Mouse (Mus musculus): ENCODE data around the gene Rpl3. TPM values are rescaled to one million over a fixed set of nuclear protein-coding genes. Genes with fewer than 3 reads are reported as not detected.

The Rpl3 gene
- polyA plus RNA-seq (2015; fragmentation: Nextera tagmentation; extraction: Ambion mirVana), result 994 and 1,049 TPM in 2 replicates

- 2% methylated on average over 83 of the region's 86 CpGs for WGBS
- Histone ChIP-seq H3K4me1 (replicated peaks; ENCODE audit: control insufficient read depth, insufficient read depth, low read length) (0 out of 2 replicates have a peak, but pooled peaks cover 3% of the 10 kb centered on the region), H3K4me3 (ENCODE audit: low read length) (peak within 1 kb of the TSS; percentile 64), H3K9ac (ENCODE audit: low read length) (peak within 1 kb of the TSS; percentile 69), H3K27ac (ENCODE audit: low read length) (no peak within 1 kb of the TSS), H3K4me2 (ENCODE audit: low read depth, low read length) (peak within 1 kb of the TSS; percentile 80), H3K36me3 (ENCODE audit: control insufficient read depth, insufficient read depth, low read length) (no peaks in the 10 kb centered on the region), H3K9me3 (ENCODE audit: control insufficient read depth, low read length) (no peaks in the 10 kb centered on the region), H3K27me3 (ENCODE audit: control insufficient read depth, insufficient read depth, low read depth, low read length) (peaks cover 34% of the 10 kb centered on the region)
- peak; percentile 61 for ATAC-seq (ENCODE audit: low read depth)
Measured at GRCm38 (mm10) chr15:80091121-80091955, at the start of gene Rpl3, which contains the start of gene Syngr1. Rpl3 (minus strand) TSS chr15:80091868. Syngr1 (plus strand) TSS chr15:80091334.

- 83% methylated on average over 3 of the region's 3 CpGs for WGBS
Measured at GRCm38 (mm10) chr15:80140878-80141277, 49.2 kb upstream of the Rpl3 start.

GRCm38 (mm10) chr15:80140302-80140701, 48.6 kb upstream of the Rpl3 start:
- Histone ChIP-seq H3K36me3 (ENCODE audit: control insufficient read depth, insufficient read depth, low read length) (peaks cover 10% of the 10 kb centered on the region), H3K9ac (ENCODE audit: low read length) (no peak overlapping the region), H3K27me3 (ENCODE audit: control insufficient read depth, insufficient read depth, low read depth, low read length) (no peaks in the 10 kb centered on the region), H3K4me1 (replicated peaks; ENCODE audit: control insufficient read depth, insufficient read depth, low read length) (peaks cover 15% of the 10 kb centered on the region; the same call in 1 of the 2 replicates), H3K4me2 (ENCODE audit: low read depth, low read length) (no peak overlapping the region), H3K4me3 (ENCODE audit: low read length) (no peak overlapping the region), H3K27ac (ENCODE audit: low read length) (no peak overlapping the region), H3K9me3 (ENCODE audit: control insufficient read depth, low read length) (0 out of 2 replicates have a peak, but pooled peaks cover 2% of the 10 kb centered on the region)
- WGBS, result 71% methylated on average over 2 of the region's 2 CpGs
- no peak for ATAC-seq (ENCODE audit: low read depth)

More at GRCm38 (mm10) chr15:80140878-80141277, 49.2 kb upstream of the Rpl3 start:
- Histone ChIP-seq H3K36me3 (ENCODE audit: control insufficient read depth, insufficient read depth, low read length) (peaks cover 10% of the 10 kb centered on the region), H3K27ac (ENCODE audit: low read length) (no peak overlapping the region), H3K4me1 (replicated peaks; ENCODE audit: control insufficient read depth, insufficient read depth, low read length) (peaks cover 15% of the 10 kb centered on the region; the same call in 1 of the 2 replicates), H3K4me3 (ENCODE audit: low read length) (no peak overlapping the region), H3K9me3 (ENCODE audit: control insufficient read depth, low read length) (0 out of 2 replicates have a peak, but pooled peaks cover 2% of the 10 kb centered on the region), H3K9ac (ENCODE audit: low read length) (no peak overlapping the region), H3K27me3 (ENCODE audit: control insufficient read depth, insufficient read depth, low read depth, low read length) (no peaks in the 10 kb centered on the region), H3K4me2 (ENCODE audit: low read depth, low read length) (no peak overlapping the region)
- ATAC-seq (ENCODE audit: low read depth), result no peak

GRCm38 (mm10) chr15:80137945-80138791, 46.5 kb upstream of the Rpl3 start:
- Histone ChIP-seq H3K4me3 (ENCODE audit: low read length) (no peak overlapping the region), H3K27me3 (ENCODE audit: control insufficient read depth, insufficient read depth, low read depth, low read length) (no peaks in the 10 kb centered on the region), H3K4me2 (ENCODE audit: low read depth, low read length) (no peak overlapping the region), H3K9ac (ENCODE audit: low read length) (no peak overlapping the region), H3K27ac (ENCODE audit: low read length) (peak overlapping the region; percentile 21), H3K4me1 (replicated peaks; ENCODE audit: control insufficient read depth, insufficient read depth, low read length) (peaks cover 22% of the 10 kb centered on the region), H3K9me3 (ENCODE audit: control insufficient read depth, low read length) (0 out of 2 replicates have a peak, but pooled peaks cover 2% of the 10 kb centered on the region), H3K36me3 (ENCODE audit: control insufficient read depth, insufficient read depth, low read length) (peaks cover 10% of the 10 kb centered on the region)
- 48% methylated on average over 17 of the region's 17 CpGs for WGBS
- ATAC-seq (ENCODE audit: low read depth), result no peak

- no peak for ATAC-seq (ENCODE audit: low read depth)
- Histone ChIP-seq H3K9me3 (ENCODE audit: control insufficient read depth, low read length) (no peaks in the 10 kb centered on the region), H3K27ac (ENCODE audit: low read length) (no peak overlapping the region), H3K4me3 (ENCODE audit: low read length) (no peak overlapping the region), H3K36me3 (ENCODE audit: control insufficient read depth, insufficient read depth, low read length) (peaks cover 7% of the 10 kb centered on the region), H3K4me1 (replicated peaks; ENCODE audit: control insufficient read depth, insufficient read depth, low read length) (peaks cover 22% of the 10 kb centered on the region), H3K27me3 (ENCODE audit: control insufficient read depth, insufficient read depth, low read depth, low read length) (no peaks in the 10 kb centered on the region), H3K4me2 (ENCODE audit: low read depth, low read length) (no peak overlapping the region), H3K9ac (ENCODE audit: low read length) (no peak overlapping the region)
- 90% methylated on average over 3 of the region's 3 CpGs for WGBS
Measured at GRCm38 (mm10) chr15:80136645-80137044, 45.0 kb upstream of the Rpl3 start.

- H3K4me3 ChIP-seq (ENCODE audit: low read length), result no peak overlapping the region
- H3K27ac ChIP-seq (ENCODE audit: low read length), result no peak overlapping the region
- H3K9ac ChIP-seq (ENCODE audit: low read length), result no peak overlapping the region
- H3K27me3 ChIP-seq (ENCODE audit: control insufficient read depth, insufficient read depth, low read depth, low read length), result no peaks in the 10 kb centered on the region
- no peak overlapping the region for H3K4me2 ChIP-seq (ENCODE audit: low read depth, low read length)
- no peak for ATAC-seq (ENCODE audit: low read depth)
- no peaks in the 10 kb centered on the region for H3K9me3 ChIP-seq (ENCODE audit: control insufficient read depth, low read length)
- 95% methylated on average over 2 of the region's 2 CpGs for WGBS
- no peaks in the 10 kb centered on the region for H3K36me3 ChIP-seq (ENCODE audit: control insufficient read depth, insufficient read depth, low read length)
- peaks cover 22% of the 10 kb centered on the region for H3K4me1 ChIP-seq (replicated peaks; ENCODE audit: control insufficient read depth, insufficient read depth, low read length)
Measured at GRCm38 (mm10) chr15:80135499-80135898, 43.8 kb upstream of the Rpl3 start.

GRCm38 (mm10) chr15:80134450-80134847, 42.8 kb upstream of the Rpl3 start:
- Histone ChIP-seq H3K4me2 (ENCODE audit: low read depth, low read length) (peak overlapping the region; percentile 79), H3K4me3 (ENCODE audit: low read length) (peak overlapping the region; percentile 66), H3K9me3 (ENCODE audit: control insufficient read depth, low read length) (no peaks in the 10 kb centered on the region), H3K27ac (ENCODE audit: low read length) (peak overlapping the region; percentile 99; the same call in 1 of the 2 replicates), H3K27me3 (ENCODE audit: control insufficient read depth, insufficient read depth, low read depth, low read length) (no peaks in the 10 kb centered on the region), H3K4me1 (replicated peaks; ENCODE audit: control insufficient read depth, insufficient read depth, low read length) (peaks cover 22% of the 10 kb centered on the region), H3K9ac (ENCODE audit: low read length) (peak overlapping the region; percentile 84), H3K36me3 (ENCODE audit: control insufficient read depth, insufficient read depth, low read length) (no peaks in the 10 kb centered on the region)
- ATAC-seq (ENCODE audit: low read depth), result no peak
- WGBS, result 55% methylated on average over 9 of the region's 9 CpGs

- Histone ChIP-seq H3K27ac (ENCODE audit: low read length) (peak overlapping the region; percentile 99), H3K4me3 (ENCODE audit: low read length) (peak overlapping the region; percentile 66), H3K9ac (ENCODE audit: low read length) (peak overlapping the region; percentile 84), H3K36me3 (ENCODE audit: control insufficient read depth, insufficient read depth, low read length) (no peaks in the 10 kb centered on the region), H3K9me3 (ENCODE audit: control insufficient read depth, low read length) (no peaks in the 10 kb centered on the region), H3K27me3 (ENCODE audit: control insufficient read depth, insufficient read depth, low read depth, low read length) (no peaks in the 10 kb centered on the region), H3K4me2 (ENCODE audit: low read depth, low read length) (peak overlapping the region; percentile 79), H3K4me1 (replicated peaks; ENCODE audit: control insufficient read depth, insufficient read depth, low read length) (peaks cover 19% of the 10 kb centered on the region)
- ATAC-seq (ENCODE audit: low read depth), result peak; percentile 39
- 7% methylated on average over 14 of the region's 14 CpGs for WGBS
Measured at GRCm38 (mm10) chr15:80133682-80134449, 42.2 kb upstream of the Rpl3 start.

All from lung, embryonic 16.5 days (tissue).